Mouse (Mus musculus) cerebellum, postnatal 36 days (tissue): ENCODE measurements around the gene Rbks.
"Not testable (repeated sequence)": the region's sequence is repeated elsewhere in the genome, so short reads cannot be mapped to it uniquely, and the experiment has no call there.

ENCODE experiments used
- DNase-seq, 2 experiments: peaks; one replicate each; pipeline ENCODE4 v3.0.0; 2021 to 2022; ENCODE audit warnings: mixed read lengths in 2 of 2

Gene Rbks

GRCm38 (mm10) chr5:31673431-31673830 lies 24.0 kb downstream of the Rbks start:
- no peak for DNase-seq

DNA sequence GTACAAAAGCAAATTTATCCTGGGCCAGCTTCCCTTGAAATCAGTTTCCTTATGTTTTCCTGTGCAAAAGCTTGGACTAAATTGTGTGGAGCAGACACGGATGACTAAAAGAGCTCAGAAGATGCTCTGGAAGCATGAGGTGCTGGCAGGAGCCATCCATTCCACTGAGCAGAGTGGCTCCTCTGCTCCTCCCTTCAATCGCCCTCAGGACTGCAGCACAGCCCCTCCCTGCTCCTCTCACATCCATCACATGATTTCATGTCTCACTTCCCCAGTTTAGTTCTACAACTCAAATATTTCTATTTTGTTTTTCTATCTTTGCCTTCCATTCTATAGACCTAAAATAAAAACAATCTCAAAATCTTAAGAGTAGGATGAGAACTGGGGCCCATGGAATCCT lies 26.3 kb downstream of the Rbks start:
- DNase-seq = no peak

GRCm38 (mm10) chr5:31669984-31670383 lies 27.4 kb downstream of the Rbks start:
- DNase-seq = no peak

- no peak for DNase-seq
These were observed 29.0 kb downstream of the Rbks start for GRCm38 (mm10) chr5:31668325-31668968.

- DNase-seq = no peak
These were observed 31.3 kb downstream of the Rbks start for GRCm38 (mm10) chr5:31666176-31666575.

DNA sequence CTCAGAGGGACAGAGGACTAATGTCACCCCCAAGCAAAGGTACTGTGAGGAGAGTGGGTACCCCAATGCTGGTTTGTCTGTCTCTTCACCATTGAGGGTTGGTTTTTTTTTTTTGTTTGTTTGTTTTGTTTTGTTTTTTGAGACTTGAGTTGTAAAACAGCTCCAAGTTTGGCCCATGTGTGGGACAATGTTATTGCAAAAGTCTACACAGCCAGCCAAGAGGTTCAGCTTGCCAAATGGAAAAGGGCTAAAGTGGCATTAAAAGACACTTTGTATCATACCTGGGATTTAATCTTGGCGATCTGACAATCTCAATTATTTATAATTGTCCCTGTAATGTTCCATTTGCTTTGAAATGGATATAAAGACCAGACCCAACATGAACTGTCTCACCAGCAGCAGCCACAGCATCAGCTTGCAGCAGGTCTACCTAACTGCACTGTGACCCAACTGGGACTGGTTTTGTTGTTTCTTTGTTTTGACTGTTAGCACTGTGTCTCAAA lies 41.7 kb downstream of the Rbks start:
- no peak for DNase-seq

DNA sequence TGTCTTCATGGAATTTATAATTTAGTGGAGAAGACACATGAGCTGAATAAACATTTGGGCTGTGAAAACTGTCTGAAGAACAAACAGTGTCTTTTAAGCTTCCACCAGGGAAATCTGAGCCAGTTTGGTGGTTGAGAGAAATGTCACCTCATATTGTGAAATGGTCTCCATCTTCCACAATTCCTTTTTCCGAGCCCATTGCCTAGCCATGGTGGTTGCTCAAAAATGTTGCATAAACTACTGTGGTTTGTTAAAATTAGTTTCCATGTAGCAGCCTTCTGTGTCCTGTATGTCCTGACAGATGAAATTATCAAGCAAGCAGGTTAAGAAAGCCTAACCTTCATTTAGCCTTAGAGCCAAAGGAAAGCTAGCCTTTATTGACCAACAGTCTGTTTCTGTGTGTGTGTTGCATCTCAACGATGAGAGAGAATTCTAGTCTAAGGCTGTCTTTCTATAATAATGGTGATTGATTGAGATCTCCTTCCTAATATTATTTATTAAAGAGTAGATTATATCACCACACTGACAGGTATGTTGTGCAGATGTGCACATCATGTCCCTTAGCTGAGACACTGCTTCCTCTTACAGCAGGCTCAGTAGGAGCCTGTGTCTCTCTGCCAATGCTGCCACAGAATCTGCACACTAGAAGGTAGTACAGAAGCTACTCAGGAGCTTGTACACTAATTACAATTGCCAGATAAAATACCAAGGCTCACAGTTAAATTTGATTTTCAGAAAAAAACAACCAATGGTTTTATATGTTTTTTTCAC lies 46.7 kb downstream of the Rbks start:
- DNase-seq = no peak

GRCm38 (mm10) chr5:31647327-31647726 lies 50.1 kb downstream of the Rbks start:
- DNase-seq = no peak

DNA sequence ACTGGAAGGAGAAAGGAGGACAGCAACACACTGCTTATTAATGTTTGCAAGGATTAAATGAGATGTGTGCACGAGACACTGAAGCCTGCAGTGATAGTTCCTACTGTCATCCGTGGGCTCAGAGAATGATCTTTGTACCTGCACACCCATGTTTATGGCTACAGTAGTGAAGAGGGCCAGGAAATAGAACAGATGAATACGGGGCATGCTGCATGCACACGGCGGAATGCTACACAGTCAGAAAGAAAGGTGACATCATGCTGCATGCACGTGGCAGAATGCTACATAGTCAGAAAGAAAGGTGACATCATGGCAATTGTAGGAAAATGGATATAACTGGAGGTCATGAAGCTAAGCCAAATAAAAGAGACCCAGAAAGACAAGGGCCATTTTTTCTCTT lies 50.9 kb downstream of the Rbks start:
- no peak for DNase-seq

DNA sequence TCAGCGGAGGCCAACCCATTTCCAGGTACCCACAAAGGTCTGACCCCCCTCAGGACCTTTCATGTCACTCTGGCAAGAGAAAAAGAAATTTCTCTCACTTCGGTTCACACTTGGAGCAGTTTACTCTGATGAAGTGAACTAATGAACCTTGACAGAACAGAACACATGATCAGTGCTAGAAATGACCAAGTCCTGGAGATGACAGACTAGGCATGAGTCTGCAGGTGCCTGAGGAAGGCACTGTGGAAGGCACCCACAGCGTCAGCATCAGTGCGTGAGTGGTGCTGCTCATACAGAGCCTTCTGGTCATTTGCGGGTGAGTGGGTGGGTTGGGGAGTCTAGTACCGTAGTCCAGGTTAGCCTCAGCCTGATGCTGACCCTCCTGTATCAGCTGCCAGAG lies 51.6 kb downstream of the Rbks start:
- no peak for DNase-seq

DNA sequence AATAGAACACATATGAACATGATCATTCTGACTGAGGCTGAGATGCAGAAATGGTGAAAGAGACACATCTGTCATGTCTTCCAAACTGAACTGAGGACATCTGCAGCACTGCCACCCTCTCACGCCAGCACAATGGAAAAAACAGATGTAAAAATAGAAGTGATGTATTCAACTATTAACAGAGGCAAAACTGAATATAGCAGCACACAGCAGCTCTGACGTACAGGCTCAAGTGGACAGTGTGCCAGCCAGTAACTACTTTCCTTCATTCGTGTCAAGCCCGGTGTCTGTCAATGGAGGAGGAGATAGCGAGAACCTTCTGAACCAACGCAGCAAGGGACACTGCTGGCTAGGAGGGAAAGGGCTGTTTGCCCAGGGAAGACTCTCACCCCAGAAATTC lies 52.6 kb downstream of the Rbks start:
- DNase-seq = no peak

GRCm38 (mm10) chr5:31644272-31644671 lies 53.2 kb downstream of the Rbks start:
- DNase-seq = no peak

- no peak for DNase-seq
These were observed 55.1 kb downstream of the Rbks start for GRCm38 (mm10) chr5:31642300-31642699.

DNA sequence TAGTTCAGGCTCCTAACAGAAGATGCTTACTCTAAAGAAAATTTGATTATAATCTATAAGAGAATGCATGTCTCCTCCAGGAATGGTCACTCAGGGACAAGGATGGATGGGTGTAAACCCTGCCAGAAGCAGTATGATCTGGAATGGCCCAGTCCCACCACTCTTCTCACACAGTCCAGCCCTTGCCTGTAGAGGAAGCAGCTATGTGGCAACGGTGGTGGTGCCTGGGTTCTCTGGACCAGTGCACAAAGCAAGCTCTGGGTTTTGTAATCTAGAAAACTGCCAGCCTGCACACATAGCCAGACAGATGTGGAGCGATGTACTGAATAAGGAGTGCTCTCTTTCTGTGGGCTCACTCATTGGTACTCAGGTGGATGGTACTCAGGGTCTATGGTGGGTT lies 56.9 kb downstream of the Rbks start:
- no peak for DNase-seq

DNA sequence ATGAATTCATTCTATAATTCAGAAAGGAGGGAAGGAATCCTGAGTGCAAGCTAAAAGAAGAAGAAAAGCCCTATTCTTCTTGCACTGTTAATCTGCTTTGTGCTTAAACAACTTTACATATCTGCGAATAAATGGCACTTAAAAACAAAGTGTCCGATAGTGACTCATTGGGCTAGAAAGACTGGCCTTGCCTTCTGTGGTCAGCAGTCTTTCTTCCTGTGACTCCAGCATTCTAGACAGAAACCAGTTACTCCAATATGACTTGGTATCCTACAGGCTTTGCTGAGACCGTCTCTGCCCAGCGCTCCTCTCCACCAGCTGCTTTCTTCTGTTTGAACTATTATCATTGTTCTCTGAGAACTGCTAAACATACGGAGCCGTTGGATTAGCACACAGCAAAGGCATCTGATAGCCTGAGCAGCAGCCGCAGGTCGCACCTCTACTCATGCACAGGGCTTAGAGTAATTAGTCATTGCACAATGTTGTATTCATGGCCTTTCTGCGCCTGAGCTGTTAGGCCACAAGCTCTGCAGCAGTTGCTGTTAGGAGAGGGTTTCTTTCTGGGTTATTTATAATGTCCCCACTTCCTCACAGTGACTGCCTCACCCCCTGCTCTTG lies 60.7 kb downstream of the Rbks start:
- no peak for DNase-seq

- no peak for DNase-seq
These were observed 62.7 kb downstream of the Rbks start for GRCm38 (mm10) chr5:31634679-31635078.

- no peak for DNase-seq
These were observed 63.3 kb downstream of the Rbks start for GRCm38 (mm10) chr5:31634161-31634560.

DNA sequence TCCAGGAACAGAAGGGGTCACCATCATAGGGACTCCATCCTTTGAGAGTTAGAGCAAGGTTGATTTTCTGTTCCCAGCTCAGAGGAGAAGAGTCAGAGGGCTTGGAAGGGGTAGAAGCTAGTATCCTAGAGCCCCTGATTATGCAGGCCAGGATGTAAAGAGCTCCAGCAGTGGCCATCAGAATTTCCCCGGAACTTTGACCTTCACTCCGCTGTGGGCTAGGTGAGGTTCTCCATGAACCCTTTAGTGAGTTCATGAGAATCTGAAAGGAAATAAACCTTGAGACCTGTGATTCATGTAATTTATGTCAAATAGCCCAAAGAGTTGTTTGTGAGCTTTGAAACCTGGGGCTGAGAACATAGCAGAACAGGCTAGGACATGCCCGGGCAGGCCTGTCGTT lies 66.3 kb downstream of the Rbks start:
- not testable (repeated sequence) for DNase-seq

DNA sequence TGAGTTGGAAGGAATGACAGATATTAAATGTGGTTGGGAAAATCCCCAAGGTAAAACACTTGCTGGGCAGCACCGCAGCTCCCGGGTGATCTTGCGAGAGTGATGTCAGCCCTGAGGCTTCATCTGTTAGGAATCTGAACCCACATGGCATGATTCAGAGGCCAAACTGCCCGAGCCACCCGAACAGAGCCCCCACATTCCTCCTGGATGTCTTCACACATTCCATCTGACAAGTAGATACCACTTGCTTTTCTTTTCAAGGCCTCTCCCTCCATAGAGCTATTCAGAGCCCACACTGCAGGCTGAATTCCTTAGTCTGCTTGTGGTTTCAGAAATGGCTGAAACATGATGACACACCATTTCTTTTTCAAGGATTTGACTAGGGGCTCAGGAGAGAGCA lies 67.4 kb downstream of the Rbks start:
- no peak for DNase-seq

GRCm38 (mm10) chr5:31628555-31628954 lies 68.9 kb downstream of the Rbks start:
- no peak for DNase-seq

GRCm38 (mm10) chr5:31627562-31628526 lies 69.6 kb downstream of the Rbks start:
- no peak for DNase-seq

DNA sequence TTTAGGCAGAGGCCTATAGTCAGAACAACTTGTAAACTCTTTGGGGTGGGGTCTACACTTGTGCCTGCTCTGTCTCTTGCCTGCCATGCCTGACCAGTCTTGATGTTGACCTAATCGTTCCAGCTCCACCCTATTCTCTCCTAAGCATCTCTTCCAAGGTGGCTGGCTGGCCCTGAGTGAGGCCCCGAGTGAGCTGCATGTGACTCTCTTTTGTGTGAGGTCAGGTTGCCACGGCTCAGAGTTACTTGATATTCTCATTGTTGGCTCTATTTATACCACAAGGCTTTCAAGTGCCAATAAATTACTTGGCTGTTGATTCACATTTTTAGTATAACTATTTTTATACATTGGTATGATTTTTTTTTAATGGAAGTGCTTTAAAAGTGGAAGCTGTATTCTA lies 70.3 kb downstream of the Rbks start:
- no peak for DNase-seq

DNA sequence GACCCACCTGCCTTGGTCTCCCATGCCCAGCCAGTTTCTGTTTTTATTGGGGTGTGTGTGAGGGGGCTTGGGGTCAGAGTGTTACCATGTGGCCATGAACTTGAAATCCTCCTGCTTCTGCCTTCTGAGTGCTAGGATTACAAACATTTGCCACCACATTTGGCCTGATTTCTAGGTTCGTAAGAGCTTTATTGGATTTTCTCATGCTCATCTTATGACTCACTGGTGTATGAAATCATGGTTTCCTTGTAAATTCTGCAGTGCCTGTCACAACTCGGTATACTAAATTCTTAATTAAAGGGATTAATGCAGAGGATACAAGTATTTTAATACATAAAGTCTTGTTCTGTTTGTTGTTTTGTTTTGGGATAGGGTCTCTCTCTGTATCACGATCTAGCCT lies 77.1 kb downstream of the Rbks start:
- DNase-seq = no peak
